Mouse (Mus musculus) G1E (cell line): ENCODE results near the gene Prpf38a.

Experiments used
- CTCF ChIP-seq: IDR thresholded peaks from 2 replicates; pipeline ENCODE4 v1.5.1; 2012; ENCODE audit warnings: low read depth, low read length, inconsistent platforms, mixed read lengths
- GATA1 ChIP-seq: IDR thresholded peaks from 2 replicates; pipeline ENCODE4 v1.6.1; 2012; ENCODE audit warnings: borderline replicate concordance, low read length, inconsistent platforms, mixed read lengths
- GATA2 ChIP-seq: IDR thresholded peaks from 2 replicates; pipeline ENCODE4 v1.6.1; 2012; ENCODE audit warnings: low read depth, low read length, inconsistent platforms, borderline replicate concordance
- POLR2AphosphoS5 ChIP-seq: IDR thresholded peaks from 2 replicates; pipeline ENCODE4 v1.6.1; 2012; ENCODE audit warnings: low read depth, low read length, inconsistent platforms; ENCODE audit not compliant: insufficient replicate concordance
- TAL1 ChIP-seq: conservative IDR thresholded peaks from 2 replicates; pipeline ENCODE4 v1.6.1; 2012; ENCODE audit warnings: low read depth, low read length, inconsistent platforms, mixed read lengths

DNA sequence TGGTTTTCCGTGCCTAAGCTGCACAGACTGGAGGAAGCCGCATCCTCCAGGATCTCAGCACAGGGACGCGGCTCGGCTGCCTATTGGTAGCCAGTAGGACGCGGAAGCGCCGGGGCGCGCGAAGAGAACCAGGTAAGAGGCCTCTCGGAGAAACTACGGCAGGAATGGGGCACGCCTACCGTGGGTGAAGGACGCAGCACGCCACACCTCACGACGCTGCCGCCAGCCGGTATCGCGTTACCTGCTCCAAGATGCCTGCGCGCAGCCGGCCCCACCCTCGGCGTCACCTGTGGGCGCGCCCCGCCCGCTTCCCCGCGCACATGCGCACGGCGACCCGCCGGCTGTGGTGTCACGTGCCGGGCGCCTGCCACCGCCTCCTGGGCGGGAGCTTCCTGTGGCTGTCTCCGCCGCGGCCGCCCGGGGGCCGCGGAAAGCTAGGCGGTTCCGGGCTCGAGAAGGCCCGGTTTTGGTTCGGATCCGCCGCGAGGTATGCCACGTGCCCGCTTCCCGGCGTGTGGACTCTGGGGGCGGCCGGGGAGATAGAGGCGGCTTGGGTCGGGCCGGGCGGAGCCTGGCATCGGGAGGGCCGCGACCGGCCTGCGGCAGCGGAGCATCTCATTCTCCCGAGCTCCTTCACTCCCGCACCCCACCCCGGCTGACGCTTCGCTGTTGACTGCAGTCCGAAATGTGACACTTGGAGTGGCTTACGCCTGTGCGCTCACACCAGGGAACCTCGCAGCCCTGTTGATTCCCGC lies 40.6 kb upstream of the Prpf38a start, which contains the start of gene Cc2d1b:
- TF ChIP-seq CTCF: no peak
- TF ChIP-seq GATA1: no peak
- no peak for TF ChIP-seq POLR2AphosphoS5
- no peak for TF ChIP-seq TAL1
- TF ChIP-seq GATA2: no peak
